Mouse (Mus musculus) kidney, embryonic 14.5 days (tissue): ENCODE measurements around the gene Lrpprc. TPM values are rescaled to one million over a fixed set of nuclear protein-coding genes. Genes with fewer than 3 reads are reported as not detected.

ENCODE experiments used
- ATAC-seq: fragments of 200-750 bp; cut with Nextera tagmentation; 2 replicates; pipeline ENCODE4 v1.8.0; 2017; ENCODE audit warnings: moderate number of reproducible peaks, mild to moderate bottlenecking, moderate TSS enrichment, moderate library complexity; ENCODE audit not compliant: low FRiP score, low TSS enrichment
- H3K27ac ChIP-seq: fragments of 300-500 bp; sonication (generic); 2 replicates; pipeline ENCODE4 v1.5.1; 2014; ENCODE audit warnings: low read depth, mild to moderate bottlenecking, low read length, moderate library complexity, mixed read lengths
- H3K27me3 ChIP-seq: fragments of 300-500 bp; sonication (generic); 2 replicates; pipeline ENCODE4 v1.6.1; 2014; ENCODE audit warnings: mild to moderate bottlenecking, low read length; ENCODE audit not compliant: control insufficient read depth, insufficient read depth
- H3K36me3 ChIP-seq: fragments of 300-500 bp; sonication (generic); 2 replicates; pipeline ENCODE4 v1.6.1; 2014; ENCODE audit warnings: low read length, mixed read lengths; ENCODE audit not compliant: control insufficient read depth, insufficient read depth
- H3K4me1 ChIP-seq: fragments of 300-500 bp; sonication (generic); 2 replicates; pipeline ENCODE4 v1.6.1; 2014; ENCODE audit warnings: low read length, mixed read lengths; ENCODE audit not compliant: control insufficient read depth, insufficient read depth
- H3K4me2 ChIP-seq: fragments of 300-500 bp; sonication (generic); replicated peaks from 2 replicates; pipeline ENCODE4 v1.6.1; 2014; ENCODE audit warnings: low read depth, mild to moderate bottlenecking, low read length
- H3K4me3 ChIP-seq: fragments of 300-500 bp; sonication (generic); 2 replicates; pipeline ENCODE4 v1.5.1; 2014; ENCODE audit warnings: mild to moderate bottlenecking, low read length
- H3K9ac ChIP-seq: fragments of 300-500 bp; sonication (generic); 2 replicates; pipeline ENCODE4 v1.6.1; 2014; ENCODE audit warnings: low read depth, mild to moderate bottlenecking, low read length, moderate library complexity
- H3K9me3 ChIP-seq: fragments of 300-500 bp; sonication (generic); 2 replicates; pipeline ENCODE4 v1.6.1; 2016; ENCODE audit warnings: low read length; ENCODE audit not compliant: control insufficient read depth
- WGBS: fragments of 180-500 bp; shearing (Covaris S2); extraction: QIAGEN DNeasy Blood & Tissue Kit; methylation state at CpG from one replicate; pipeline ENCODE4 v1.1.7; 2014; 5-methylcytosine and 5-hydroxymethylcytosine counted together
- polyA plus RNA-seq: library from polyadenylated mRNA; unstranded; fragments of >200 nt; fragmentation: Nextera tagmentation; extraction: Ambion mirVana; gene quantifications from 2 replicates; pipeline ENCODE4 v1.2.1, GENCODE M21; 2014

Gene Lrpprc
- polyA plus RNA-seq, 1 experiment from 2014 or later: 64.7 TPM

GRCm38 (mm10) chr17:84716252-84716872 lies 74.2 kb downstream of the Lrpprc start:
- ATAC-seq: no peak
- Histone ChIP-seq H3K27me3 (no peaks in the 10 kb centered on the region), H3K4me2 (no peak overlapping the region), H3K4me1 (no peaks in the 10 kb centered on the region), H3K27ac (no peak overlapping the region), H3K9me3 (no peaks in the 10 kb centered on the region), H3K36me3 (peaks cover 19% of the 10 kb centered on the region), H3K9ac (no peak overlapping the region), H3K4me3 (no peak overlapping the region)
- WGBS: 87% methylated on average over 16 of the region's 16 CpGs

GRCm38 (mm10) chr17:84714930-84715329 lies 75.7 kb downstream of the Lrpprc start:
- H3K4me1 ChIP-seq: no peaks in the 10 kb centered on the region
- no peak for ATAC-seq
- no peak overlapping the region for H3K4me3 ChIP-seq

DNA sequence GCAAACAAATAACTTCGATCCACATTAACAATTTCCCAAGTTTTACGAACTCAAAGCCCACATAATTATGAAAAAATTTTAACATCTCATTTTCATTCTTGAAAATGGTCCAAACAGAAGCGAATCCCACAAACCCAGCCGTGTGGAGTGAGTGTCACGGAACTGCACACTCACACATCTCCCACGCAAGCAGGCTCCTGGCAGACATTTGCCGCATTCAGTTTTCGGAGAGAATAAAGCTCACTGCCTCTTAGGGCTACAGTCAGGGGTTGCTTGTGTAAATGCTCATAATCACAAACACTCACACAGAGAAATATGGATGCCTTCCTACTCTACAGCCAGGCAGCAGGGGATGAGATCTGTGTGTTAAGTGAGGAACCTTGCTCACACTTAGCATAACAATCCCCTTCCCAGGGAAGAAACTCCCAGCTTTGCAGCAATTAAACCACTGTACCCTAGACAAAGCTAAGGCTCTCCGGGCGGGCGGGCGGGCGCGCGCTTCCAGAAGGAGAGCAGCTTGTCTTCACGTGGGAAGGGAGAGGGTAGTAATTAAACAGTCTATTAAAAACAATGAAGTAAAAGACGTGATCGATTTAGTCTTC lies 76.9 kb downstream of the Lrpprc start:
- Histone ChIP-seq H3K36me3 (peaks cover 31% of the 10 kb centered on the region), H3K9ac (no peak overlapping the region), H3K27me3 (no peaks in the 10 kb centered on the region), H3K4me2 (no peak overlapping the region), H3K9me3 (no peaks in the 10 kb centered on the region), H3K4me3 (no peak overlapping the region), H3K4me1 (no peaks in the 10 kb centered on the region), H3K27ac (no peak overlapping the region)
- ATAC-seq: no peak
- 80% methylated on average over 18 of the region's 18 CpGs for WGBS

More at GRCm38 (mm10) chr17:84714930-84715329, 75.7 kb downstream of the Lrpprc start:
- H3K4me2 ChIP-seq: no peak overlapping the region
- 69% methylated on average over 4 of the region's 4 CpGs for WGBS
- no peaks in the 10 kb centered on the region for H3K9me3 ChIP-seq
- H3K27me3 ChIP-seq: no peaks in the 10 kb centered on the region
- H3K27ac ChIP-seq: no peak overlapping the region
- peaks cover 19% of the 10 kb centered on the region for H3K36me3 ChIP-seq
- H3K9ac ChIP-seq: no peak overlapping the region

GRCm38 (mm10) chr17:84709403-84709851 lies 81.2 kb downstream of the Lrpprc start:
- 84% methylated on average over 17 of the region's 17 CpGs for WGBS
- Histone ChIP-seq H3K36me3 (peaks cover 44% of the 10 kb centered on the region), H3K27me3 (no peaks in the 10 kb centered on the region), H3K9ac (no peak overlapping the region), H3K4me2 (no peak overlapping the region), H3K4me3 (no peak overlapping the region), H3K4me1 (no peaks in the 10 kb centered on the region), H3K27ac (no peak overlapping the region), H3K9me3 (no peaks in the 10 kb centered on the region)
- ATAC-seq: no peak

DNA sequence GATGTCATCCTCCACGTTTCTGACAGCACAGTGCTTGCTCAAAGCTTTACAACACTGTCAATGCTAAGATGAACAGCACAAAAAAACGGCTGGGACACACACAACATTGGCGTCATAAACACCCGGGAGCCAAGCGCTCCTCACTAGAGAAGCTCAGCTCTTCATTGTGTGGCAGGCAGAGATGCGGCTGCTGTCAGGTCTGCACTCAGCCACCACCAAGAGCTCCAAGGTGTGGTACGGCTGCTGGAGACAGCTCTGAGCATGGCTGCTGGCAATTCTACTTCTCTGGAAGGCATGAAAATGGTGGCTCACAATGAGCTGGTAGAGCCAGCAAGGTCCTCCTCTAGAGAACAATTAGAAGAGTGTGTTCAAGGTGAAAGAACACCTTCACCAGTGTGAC lies 81.8 kb downstream of the Lrpprc start:
- Histone ChIP-seq H3K4me2 (no peak overlapping the region), H3K9me3 (no peaks in the 10 kb centered on the region), H3K9ac (no peak overlapping the region), H3K36me3 (peaks cover 46% of the 10 kb centered on the region), H3K4me3 (no peak overlapping the region), H3K4me1 (no peaks in the 10 kb centered on the region), H3K27ac (no peak overlapping the region), H3K27me3 (no peaks in the 10 kb centered on the region)
- WGBS: 86% methylated on average over 7 of the region's 7 CpGs
- ATAC-seq: no peak

DNA sequence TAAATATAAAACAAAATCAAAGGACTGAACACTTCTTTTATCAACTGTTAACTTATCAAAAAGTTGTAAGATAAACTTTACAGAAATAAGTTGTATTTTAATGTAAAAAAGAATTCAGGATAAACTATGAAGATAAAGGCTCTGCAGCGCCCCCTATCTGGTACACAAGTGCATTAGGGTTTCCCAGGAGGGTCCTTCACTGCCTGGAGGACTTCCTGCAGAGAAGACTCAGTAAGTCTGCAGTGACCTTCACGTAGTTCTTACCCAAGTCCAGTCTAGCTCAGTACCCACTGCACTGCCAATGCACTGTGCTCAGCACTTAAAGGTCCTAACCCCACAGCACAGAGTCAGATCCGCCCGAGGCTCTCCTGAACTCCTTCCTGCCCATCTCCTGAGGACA lies 83.2 kb downstream of the Lrpprc start:
- peaks cover 43% of the 10 kb centered on the region for H3K36me3 ChIP-seq
- WGBS: 76% methylated on average over 4 of the region's 4 CpGs
- no peaks in the 10 kb centered on the region for H3K27me3 ChIP-seq
- no peak overlapping the region for H3K9ac ChIP-seq
- no peak overlapping the region for H3K27ac ChIP-seq
- 0 out of 2 replicates have a peak, but pooled peaks have one; percentile 20 for ATAC-seq
- no peak overlapping the region for H3K4me3 ChIP-seq
- H3K9me3 ChIP-seq: no peaks in the 10 kb centered on the region
- H3K4me1 ChIP-seq: peaks cover 4% of the 10 kb centered on the region; the same call in 1 of the 2 replicates
- H3K4me2 ChIP-seq: no peak overlapping the region

DNA sequence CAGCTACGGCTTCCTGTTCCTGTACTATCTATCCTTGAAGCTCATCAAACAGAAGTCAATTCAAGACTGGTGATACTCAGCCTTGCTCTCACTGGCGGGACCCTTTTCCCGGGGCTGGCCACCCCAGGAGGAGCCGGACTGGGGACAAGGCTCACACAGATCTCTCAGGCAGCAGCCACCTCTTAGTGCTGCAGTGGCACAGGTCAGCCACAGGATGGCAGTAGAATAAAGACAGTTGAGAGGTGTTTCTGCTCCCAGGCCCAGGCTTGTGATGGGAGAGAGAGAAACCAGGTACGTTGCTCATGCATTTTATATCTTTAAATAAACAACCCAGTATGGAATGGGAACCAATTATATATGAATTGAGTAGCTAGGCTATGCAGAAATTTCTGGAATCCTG lies 91.9 kb downstream of the Lrpprc start:
- H3K4me2 ChIP-seq: no peak overlapping the region
- WGBS: 23% methylated on average over 5 of the region's 5 CpGs
- H3K4me1 ChIP-seq: peaks cover 13% of the 10 kb centered on the region
- H3K4me3 ChIP-seq: no peak overlapping the region
- ATAC-seq: 0 out of 2 replicates have a peak, but pooled peaks have one; percentile 36
- no peaks in the 10 kb centered on the region for H3K36me3 ChIP-seq
- no peak overlapping the region for H3K9ac ChIP-seq
- H3K27ac ChIP-seq: no peak overlapping the region
- H3K9me3 ChIP-seq: no peaks in the 10 kb centered on the region
- no peaks in the 10 kb centered on the region for H3K27me3 ChIP-seq

GRCm38 (mm10) chr17:84696537-84696936 lies 94.1 kb downstream of the Lrpprc start:
- Histone ChIP-seq H3K4me1 (peaks cover 9% of the 10 kb centered on the region), H3K27ac (no peak overlapping the region), H3K27me3 (no peaks in the 10 kb centered on the region), H3K4me3 (no peak overlapping the region), H3K9ac (no peak overlapping the region), H3K9me3 (no peaks in the 10 kb centered on the region), H3K4me2 (no peak overlapping the region), H3K36me3 (no peaks in the 10 kb centered on the region)
- peak; percentile 41 for ATAC-seq
- 23% methylated on average over 6 of the region's 6 CpGs for WGBS

GRCm38 (mm10) chr17:84693741-84694140 lies 96.8 kb downstream of the Lrpprc start:
- H3K4me2 ChIP-seq: no peak overlapping the region
- no peak overlapping the region for H3K9ac ChIP-seq
- H3K36me3 ChIP-seq: no peaks in the 10 kb centered on the region
- H3K27ac ChIP-seq: no peak overlapping the region
- no peaks in the 10 kb centered on the region for H3K27me3 ChIP-seq
- H3K4me1 ChIP-seq: peaks cover 9% of the 10 kb centered on the region
- 75% methylated on average over 2 of the region's 2 CpGs for WGBS
- no peak for ATAC-seq
- H3K9me3 ChIP-seq: no peaks in the 10 kb centered on the region
- no peak overlapping the region for H3K4me3 ChIP-seq
